Mouse (Mus musculus) C2C12 (cell line): ENCODE data around the gene Carhsp1.
A peak's percentile ranks its signal among the peaks of the same experiment; 100 is the strongest.

Experiments
- CEBPB ChIP-seq: IDR thresholded peaks from one replicate; pipeline ENCODE4 v1.6.1; 2011; ENCODE audit warnings: low read depth, mild to moderate bottlenecking, control low read depth, moderate library complexity
- CTCF ChIP-seq: IDR thresholded peaks from one replicate; pipeline ENCODE4 v1.5.1; 2011; ENCODE audit not compliant: control insufficient read depth, insufficient read depth, insufficient read length
- FOSL1 ChIP-seq: IDR thresholded peaks from one replicate; pipeline ENCODE4 v1.8.0; 2011; ENCODE audit warnings: mild to moderate bottlenecking, low read length; ENCODE audit not compliant: poor library complexity, insufficient read depth, severe bottlenecking
- MAX ChIP-seq: IDR thresholded peaks from one replicate; pipeline ENCODE4 v1.6.1; 2011; ENCODE audit warnings: mild to moderate bottlenecking, control low read depth
- MYOD1 ChIP-seq: IDR thresholded peaks from one replicate; pipeline ENCODE4 v1.6.1; 2011; ENCODE audit warnings: low read depth; ENCODE audit not compliant: control insufficient read depth, insufficient read length
- MYOG ChIP-seq: IDR thresholded peaks from one replicate; pipeline ENCODE4 v1.6.1; 2011; ENCODE audit not compliant: control insufficient read depth, insufficient read length; ENCODE audit errors: extremely low read depth
- USF1 ChIP-seq: IDR thresholded peaks from one replicate; pipeline ENCODE4 v1.6.1; 2011; ENCODE audit warnings: low read depth, mild to moderate bottlenecking, control low read depth, moderate library complexity

DNA sequence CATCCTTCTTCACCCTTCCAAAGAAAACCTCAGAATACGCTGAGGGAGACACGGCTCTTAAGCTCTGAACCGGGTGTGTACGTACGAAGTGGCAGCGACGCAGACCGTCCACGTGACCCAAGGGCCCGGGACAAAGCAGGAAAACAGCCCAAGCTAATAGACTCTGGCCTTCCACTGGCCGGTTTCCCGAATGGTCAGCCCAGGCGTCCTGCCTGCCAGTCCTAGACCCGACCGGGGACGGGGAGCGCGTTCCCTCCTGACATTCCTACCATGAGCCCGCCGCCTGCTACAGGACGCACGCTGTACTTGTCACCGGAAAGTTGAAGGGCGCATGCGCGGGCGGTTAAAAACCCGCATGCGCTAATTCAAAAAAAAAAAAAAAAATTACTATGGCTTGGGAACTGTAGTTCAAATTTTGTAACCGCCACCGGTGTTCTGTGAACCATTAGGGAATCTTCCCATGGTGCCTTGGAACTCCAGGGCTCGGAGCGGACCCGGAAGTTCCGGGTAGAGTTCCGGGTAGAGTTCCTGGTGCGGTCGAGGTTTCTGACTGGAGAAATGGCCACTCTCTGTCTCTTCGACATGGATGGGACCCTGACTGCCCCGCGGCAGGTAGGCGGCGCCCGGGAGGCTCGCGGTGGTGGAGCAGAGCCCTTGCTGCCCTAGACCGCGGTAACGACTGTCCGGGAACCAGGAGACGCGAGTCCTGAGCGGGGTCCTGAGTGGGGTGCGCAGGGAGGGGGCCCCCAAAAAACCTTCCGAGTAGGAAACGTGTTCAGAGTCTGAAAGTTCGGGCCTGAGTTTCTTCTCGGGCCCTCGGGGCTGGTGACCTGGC is 34.5 kb downstream of the Carhsp1 start, which contains the start of the genes Pmm2 and Tmem186:
- no peak for TF ChIP-seq MYOD1
- no peak for TF ChIP-seq CTCF
- peak; percentile 88 for TF ChIP-seq USF1
- no peak for TF ChIP-seq MYOG
- TF ChIP-seq MAX, result no peak
- no peak for TF ChIP-seq CEBPB
- TF ChIP-seq FOSL1, result no peak
